Mouse (Mus musculus) midbrain, embryonic 10.5 days (tissue): ENCODE measurements around the gene BC048403. TPM values are rescaled to one million over a fixed set of nuclear protein-coding genes. Genes with fewer than 3 reads are reported as not detected.

Experiments
- DNase-seq: peaks from one replicate; pipeline ENCODE4 v3.0.0-alpha.2; 2017; ENCODE audit warnings: low spot score
- H3K27ac ChIP-seq: fragments of 300-500 bp; sonication (generic); replicated peaks from 2 replicates; pipeline ENCODE4 v1.5.1; 2016; ENCODE audit warnings: mild to moderate bottlenecking
- H3K27me3 ChIP-seq: fragments of 300-500 bp; sonication (generic); 2 replicates; pipeline ENCODE4 v1.6.1; 2016; ENCODE audit warnings: low read depth, mild to moderate bottlenecking; ENCODE audit not compliant: poor library complexity, severe bottlenecking
- H3K36me3 ChIP-seq: fragments of 300-500 bp; sonication (generic); 2 replicates; pipeline ENCODE4 v1.6.1; 2016; ENCODE audit warnings: mild to moderate bottlenecking, moderate library complexity
- H3K4me1 ChIP-seq: fragments of 300-500 bp; sonication (generic); 2 replicates; pipeline ENCODE4 v1.6.1; 2016
- H3K4me3 ChIP-seq: fragments of 300-500 bp; sonication (generic); 2 replicates; pipeline ENCODE4 v1.5.1; 2016; ENCODE audit warnings: mild to moderate bottlenecking, moderate library complexity
- H3K9me3 ChIP-seq: fragments of 300-500 bp; sonication (generic); replicated peaks from 2 replicates; pipeline ENCODE4 v1.6.1; 2016; ENCODE audit warnings: mild to moderate bottlenecking
- WGBS: fragments of 180-500 bp; shearing (Covaris S2); methylation state at CpG from one replicate; pipeline ENCODE4 v1.1.7; 2016; 5-methylcytosine and 5-hydroxymethylcytosine counted together
- polyA plus RNA-seq: library from polyadenylated mRNA; unstranded; fragments of >200 nt; fragmentation: Nextera tagmentation; extraction: Ambion mirVana; gene quantifications from 2 replicates; pipeline ENCODE4 v1.2.1, GENCODE M21; 2016

The BC048403 gene
- polyA plus RNA-seq, 1 experiment from 2014 or later = 2.8 TPM

GRCm38 (mm10) chr10:121727151-121727550 lies 12.6 kb upstream of the BC048403 start:
- no peaks in the 10 kb centered on the region for H3K4me1 ChIP-seq
- H3K9me3 ChIP-seq = peaks cover 4% of the 10 kb centered on the region; the same call in 1 of the 2 replicates
- H3K27ac ChIP-seq = no peak overlapping the region
- no peak for DNase-seq
- no peaks in the 10 kb centered on the region for H3K27me3 ChIP-seq
- no peaks in the 10 kb centered on the region for H3K36me3 ChIP-seq
- 71% methylated on average over 4 of the region's 4 CpGs for WGBS
- no peak overlapping the region for H3K4me3 ChIP-seq

GRCm38 (mm10) chr10:121728226-121728625 lies 11.5 kb upstream of the BC048403 start:
- WGBS = 95% methylated on average over 4 of the region's 4 CpGs
- DNase-seq = no peak
- H3K9me3 ChIP-seq = no peaks in the 10 kb centered on the region
- no peak overlapping the region for H3K27ac ChIP-seq
- no peaks in the 10 kb centered on the region for H3K4me1 ChIP-seq
- no peaks in the 10 kb centered on the region for H3K27me3 ChIP-seq
- no peaks in the 10 kb centered on the region for H3K36me3 ChIP-seq
- no peak overlapping the region for H3K4me3 ChIP-seq

GRCm38 (mm10) chr10:121731048-121731725 lies 8.6 kb upstream of the BC048403 start:
- H3K36me3 ChIP-seq = no peaks in the 10 kb centered on the region
- WGBS = 93% methylated on average over 8 of the region's 8 CpGs

GRCm38 (mm10) chr10:121732542-121732941 lies 7.2 kb upstream of the BC048403 start:
- Histone ChIP-seq H3K4me1 (no peaks in the 10 kb centered on the region), H3K9me3 (no peaks in the 10 kb centered on the region), H3K27me3 (no peaks in the 10 kb centered on the region), H3K4me3 (no peak overlapping the region), H3K36me3 (no peaks in the 10 kb centered on the region), H3K27ac (no peak overlapping the region)
- DNase-seq = no peak
- WGBS = 92% methylated on average over 9 of the region's 9 CpGs

More at GRCm38 (mm10) chr10:121731048-121731725, 8.6 kb upstream of the BC048403 start:
- Histone ChIP-seq H3K9me3 (no peaks in the 10 kb centered on the region), H3K27ac (no peak overlapping the region), H3K27me3 (no peaks in the 10 kb centered on the region), H3K4me3 (no peak overlapping the region), H3K4me1 (no peaks in the 10 kb centered on the region)
- no peak for DNase-seq

GRCm38 (mm10) chr10:121737256-121737655 lies 2.5 kb upstream of the BC048403 start:
- 87% methylated on average over 3 of the region's 3 CpGs for WGBS
- no peaks in the 10 kb centered on the region for H3K27me3 ChIP-seq
- no peak overlapping the region for H3K27ac ChIP-seq
- H3K36me3 ChIP-seq = no peaks in the 10 kb centered on the region
- DNase-seq = no peak
- no peaks in the 10 kb centered on the region for H3K9me3 ChIP-seq
- H3K4me1 ChIP-seq = peaks cover 24% of the 10 kb centered on the region
- H3K4me3 ChIP-seq = no peak overlapping the region

GRCm38 (mm10) chr10:121742336-121742735 lies 2.6 kb downstream of the BC048403 start:
- peaks cover 29% of the 10 kb centered on the region for H3K4me1 ChIP-seq
- H3K4me3 ChIP-seq = no peak overlapping the region
- 0 out of 2 replicates have a peak, but pooled peaks cover 7% of the 10 kb centered on the region for H3K9me3 ChIP-seq
- peaks cover 30% of the 10 kb centered on the region for H3K36me3 ChIP-seq
- H3K27me3 ChIP-seq = no peaks in the 10 kb centered on the region
- peak; percentile 30 for DNase-seq
- 52% methylated on average over 4 of the region's 4 CpGs for WGBS
- H3K27ac ChIP-seq = no peak overlapping the region

- no peaks in the 10 kb centered on the region for H3K9me3 ChIP-seq
- H3K36me3 ChIP-seq = peaks cover 74% of the 10 kb centered on the region
- no peak for DNase-seq
Observed at GRCm38 (mm10) chr10:121750175-121750574, 10.4 kb downstream of the BC048403 start.

GRCm38 (mm10) chr10:121754237-121754636 lies 14.5 kb downstream of the BC048403 start:
- DNase-seq = no peak
- no peaks in the 10 kb centered on the region for H3K27me3 ChIP-seq
- no peaks in the 10 kb centered on the region for H3K9me3 ChIP-seq
- peaks cover 35% of the 10 kb centered on the region for H3K36me3 ChIP-seq
- no peaks in the 10 kb centered on the region for H3K4me1 ChIP-seq
- H3K4me3 ChIP-seq = no peak overlapping the region
- no peak overlapping the region for H3K27ac ChIP-seq
- WGBS = 86% methylated on average over 5 of the region's 5 CpGs

More at GRCm38 (mm10) chr10:121750175-121750574, 10.4 kb downstream of the BC048403 start:
- Histone ChIP-seq H3K4me1 (no peaks in the 10 kb centered on the region), H3K27me3 (no peaks in the 10 kb centered on the region), H3K4me3 (no peak overlapping the region), H3K27ac (no peak overlapping the region)
- WGBS = 95% methylated on average over 12 of the region's 12 CpGs

- WGBS = 54% methylated on average over 1 of the region's 1 CpGs
- Histone ChIP-seq H3K9me3 (no peaks in the 10 kb centered on the region), H3K36me3 (peaks cover 22% of the 10 kb centered on the region), H3K27me3 (no peaks in the 10 kb centered on the region), H3K4me1 (no peaks in the 10 kb centered on the region), H3K4me3 (no peak overlapping the region), H3K27ac (no peak overlapping the region)
- no peak for DNase-seq
Observed at GRCm38 (mm10) chr10:121755822-121756221, 16.1 kb downstream of the BC048403 start.

- Histone ChIP-seq H3K36me3 (peaks cover 13% of the 10 kb centered on the region), H3K4me1 (no peaks in the 10 kb centered on the region), H3K27ac (no peak overlapping the region), H3K27me3 (no peaks in the 10 kb centered on the region), H3K9me3 (no peaks in the 10 kb centered on the region), H3K4me3 (no peak overlapping the region)
- 84% methylated on average over 4 of the region's 4 CpGs for WGBS
- DNase-seq = no peak
Observed at GRCm38 (mm10) chr10:121756677-121757076, 16.9 kb downstream of the BC048403 start.

- no peak for DNase-seq
- 54% methylated on average over 8 of the region's 8 CpGs for WGBS
- no peaks in the 10 kb centered on the region for H3K4me1 ChIP-seq
Observed at GRCm38 (mm10) chr10:121759095-121759494, 19.4 kb downstream of the BC048403 start.

GRCm38 (mm10) chr10:121762141-121762540 lies 22.4 kb downstream of the BC048403 start:
- Histone ChIP-seq H3K4me1 (peaks cover 15% of the 10 kb centered on the region), H3K9me3 (no peaks in the 10 kb centered on the region)
- WGBS = 93% methylated on average over 9 of the region's 9 CpGs

More at GRCm38 (mm10) chr10:121759095-121759494, 19.4 kb downstream of the BC048403 start:
- Histone ChIP-seq H3K9me3 (no peaks in the 10 kb centered on the region), H3K36me3 (no peaks in the 10 kb centered on the region), H3K27me3 (no peaks in the 10 kb centered on the region), H3K27ac (no peak overlapping the region), H3K4me3 (no peak overlapping the region)

GRCm38 (mm10) chr10:121763191-121763590 lies 23.5 kb downstream of the BC048403 start:
- Histone ChIP-seq H3K4me3 (no peak overlapping the region), H3K9me3 (no peaks in the 10 kb centered on the region), H3K36me3 (no peaks in the 10 kb centered on the region), H3K4me1 (peaks cover 15% of the 10 kb centered on the region), H3K27ac (no peak overlapping the region), H3K27me3 (no peaks in the 10 kb centered on the region)
- DNase-seq = no peak
- 93% methylated on average over 8 of the region's 13 CpGs for WGBS

More at GRCm38 (mm10) chr10:121762141-121762540, 22.4 kb downstream of the BC048403 start:
- no peaks in the 10 kb centered on the region for H3K27me3 ChIP-seq
- H3K4me3 ChIP-seq = no peak overlapping the region
- H3K27ac ChIP-seq = no peak overlapping the region
- no peaks in the 10 kb centered on the region for H3K36me3 ChIP-seq
- no peak for DNase-seq
